Mouse (Mus musculus) lung, postnatal 0 days (tissue): Measurements from ENCODE around the gene Ccdc177. TPM values are rescaled to one million over a fixed set of nuclear protein-coding genes. Genes with fewer than 3 reads are reported as not detected.
A peak's percentile ranks its signal among the peaks of the same experiment; 100 is the strongest.
"Not testable (repeated sequence)": the region's sequence is repeated elsewhere in the genome, so short reads cannot be mapped to it uniquely, and the experiment has no call there.

Experiments
- ATAC-seq: fragments of 200-750 bp; cut with Nextera tagmentation; 2 replicates; pipeline ENCODE4 v1.8.0; 2017; ENCODE audit warnings: moderate library complexity
- DNase-seq: peaks from one replicate; pipeline ENCODE4 v3.0.0-alpha.2; 2016; ENCODE audit warnings: low spot score
- H3K27ac ChIP-seq: fragments of 300-500 bp; sonication (generic); 2 replicates; pipeline ENCODE4 v1.5.1; 2014; ENCODE audit warnings: antibody characterized with exemption, mild to moderate bottlenecking, low read length, mixed read lengths
- H3K27me3 ChIP-seq: fragments of 300-500 bp; sonication (generic); replicated peaks from 2 replicates; pipeline ENCODE4 v1.6.1; 2014; ENCODE audit warnings: low read length, mixed read lengths; ENCODE audit not compliant: insufficient read depth
- H3K36me3 ChIP-seq: fragments of 300-500 bp; sonication (generic); 2 replicates; pipeline ENCODE4 v1.6.1; 2014; ENCODE audit warnings: low read length, mixed read lengths; ENCODE audit not compliant: insufficient read depth
- H3K4me1 ChIP-seq: fragments of 300-500 bp; sonication (generic); 2 replicates; pipeline ENCODE4 v1.6.1; 2014; ENCODE audit warnings: antibody characterized with exemption, low read depth, low read length, mixed read lengths; ENCODE audit not compliant: insufficient read depth
- H3K4me2 ChIP-seq: fragments of 300-500 bp; sonication (generic); replicated peaks from 2 replicates; pipeline ENCODE4 v1.6.1; 2014; ENCODE audit warnings: low read depth, mild to moderate bottlenecking, low read length, moderate library complexity, mixed read lengths
- H3K4me3 ChIP-seq: fragments of 300-500 bp; sonication (generic); 2 replicates; pipeline ENCODE4 v1.5.1; 2014; ENCODE audit warnings: low read depth, low read length
- H3K9ac ChIP-seq: fragments of 300-500 bp; sonication (generic); replicated peaks from 2 replicates; pipeline ENCODE4 v1.6.1; 2014; ENCODE audit warnings: low read depth, mild to moderate bottlenecking
- H3K9me3 ChIP-seq: fragments of 300-500 bp; sonication (generic); 2 replicates; pipeline ENCODE4 v1.6.1; 2016; ENCODE audit warnings: low read length, mixed read lengths
- CTCF ChIP-seq: IDR thresholded peaks from 2 replicates; pipeline ENCODE4 v1.5.1; 2016; ENCODE audit warnings: antibody characterized with exemption, mild to moderate bottlenecking
- EP300 ChIP-seq: IDR thresholded peaks from 2 replicates; pipeline ENCODE4 v1.6.1; 2016; ENCODE audit warnings: antibody characterized with exemption, mild to moderate bottlenecking, control low read depth
- WGBS: fragments of 180-500 bp; shearing (Covaris S2); extraction: QIAGEN DNeasy Blood & Tissue Kit; methylation state at CpG from one replicate; pipeline ENCODE4 v1.1.7; 2014; 5-methylcytosine and 5-hydroxymethylcytosine counted together
- polyA plus RNA-seq: library from polyadenylated mRNA; unstranded; fragments of >200 nt; fragmentation: Nextera tagmentation; extraction: Ambion mirVana; gene quantifications from 2 replicates; pipeline ENCODE4 v1.2.1, GENCODE M21; 2015

Gene Ccdc177
- polyA plus RNA-seq, 1 experiment from 2014 or later: 0.02 TPM

GRCm38 (mm10) chr12:80791571-80792444 lies 31.3 kb upstream of the Ccdc177 start:
- Histone ChIP-seq H3K27ac (peak overlapping the region; percentile 98), H3K27me3 (no peaks in the 10 kb centered on the region), H3K4me3 (peak overlapping the region; percentile 79), H3K36me3 (no peaks in the 10 kb centered on the region), H3K9me3 (no peaks in the 10 kb centered on the region), H3K4me1 (peaks cover 24% of the 10 kb centered on the region; the same call in 1 of the 2 replicates), H3K9ac (peak overlapping the region; percentile 92), H3K4me2 (peak overlapping the region; percentile 72)
- ATAC-seq (no peak), DNase-seq (peak; percentile 63)
- TF ChIP-seq EP300 (no peak), CTCF (peak; percentile 69)
- 28% methylated on average over 6 of the region's 6 CpGs for WGBS

DNA sequence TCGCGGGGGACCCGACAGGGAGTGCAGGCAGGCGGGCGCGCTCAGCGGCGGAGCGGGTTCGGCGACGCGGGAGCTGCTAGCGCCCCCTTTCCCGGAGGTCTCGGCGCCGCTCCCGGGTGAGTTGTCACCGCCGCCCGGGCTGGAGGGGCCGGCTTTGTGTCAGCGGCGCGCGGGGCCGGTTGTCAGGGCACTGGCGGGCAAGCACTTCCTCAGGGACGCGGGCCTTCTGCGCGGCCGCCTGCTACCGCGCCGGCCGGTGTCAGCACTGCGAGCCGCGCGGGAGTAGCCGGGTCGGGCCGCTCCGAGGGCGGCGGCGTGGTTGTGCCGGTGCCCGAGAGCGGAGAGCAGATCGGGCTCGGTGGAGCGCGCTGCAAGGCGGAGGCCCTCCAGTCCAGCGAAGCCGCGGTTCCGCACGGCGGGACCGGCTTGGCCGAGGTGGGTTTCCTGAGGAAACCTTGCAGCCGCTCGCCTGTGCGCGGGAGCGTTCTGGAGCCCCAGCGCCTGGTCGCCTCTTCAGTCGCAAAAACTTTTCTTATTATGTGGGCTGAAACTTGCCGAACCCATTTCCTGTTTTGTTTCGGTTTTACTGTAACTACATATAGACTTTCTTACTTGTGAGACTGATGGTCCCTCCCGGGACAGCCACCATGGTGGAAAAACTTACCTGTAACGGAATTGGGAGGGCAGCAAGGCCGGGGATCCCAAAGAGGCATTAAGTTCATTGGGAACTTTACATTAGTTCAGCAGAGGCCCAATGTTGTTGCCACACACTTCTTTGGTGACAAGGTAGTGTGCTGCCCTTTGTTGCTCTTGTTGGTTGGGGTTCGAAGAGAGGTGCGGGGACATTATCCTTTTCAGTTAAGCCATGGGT lies 30.4 kb upstream of the Ccdc177 start:
- under 1% methylated on average over 65 of the region's 80 CpGs for WGBS
- TF ChIP-seq CTCF (0 out of 2 replicates have a peak, but pooled peaks have one; percentile 29), EP300 (no peak)
- ATAC-seq (peak; percentile 67), DNase-seq (peak; percentile 69)
- Histone ChIP-seq H3K4me3 (peak overlapping the region; percentile 79), H3K27ac (peak overlapping the region; percentile 98), H3K4me2 (peak overlapping the region; percentile 72), H3K9ac (peak overlapping the region; percentile 92), H3K27me3 (no peaks in the 10 kb centered on the region), H3K36me3 (no peaks in the 10 kb centered on the region), H3K4me1 (peaks cover 24% of the 10 kb centered on the region; the same call in 1 of the 2 replicates), H3K9me3 (no peaks in the 10 kb centered on the region)

- peak; percentile 99 for ATAC-seq
- H3K9ac ChIP-seq: peak within 1 kb of the TSS; percentile 92
- H3K4me2 ChIP-seq: peak within 1 kb of the TSS; percentile 72
- peak within 1 kb of the TSS; percentile 98 for H3K27ac ChIP-seq
- H3K4me1 ChIP-seq: peaks cover 18% of the 10 kb centered on the region; the same call in 1 of the 2 replicates
- H3K4me3 ChIP-seq: peak within 1 kb of the TSS; percentile 79
- peak; percentile 62; the same call in 1 of the 2 replicates for TF ChIP-seq EP300
- TF ChIP-seq CTCF: peak; percentile 56
- no peaks in the 10 kb centered on the region for H3K27me3 ChIP-seq
- H3K36me3 ChIP-seq: no peaks in the 10 kb centered on the region
- no peaks in the 10 kb centered on the region for H3K9me3 ChIP-seq
- DNase-seq: peak; percentile 99
- WGBS: 4% methylated on average over 35 of the region's 56 CpGs
Observed at GRCm38 (mm10) chr12:80789849-80790694, 29.6 kb upstream of the Ccdc177 start, which contains the start of gene Susd6. Susd6 (plus strand) TSS chr12:80790510.

DNA sequence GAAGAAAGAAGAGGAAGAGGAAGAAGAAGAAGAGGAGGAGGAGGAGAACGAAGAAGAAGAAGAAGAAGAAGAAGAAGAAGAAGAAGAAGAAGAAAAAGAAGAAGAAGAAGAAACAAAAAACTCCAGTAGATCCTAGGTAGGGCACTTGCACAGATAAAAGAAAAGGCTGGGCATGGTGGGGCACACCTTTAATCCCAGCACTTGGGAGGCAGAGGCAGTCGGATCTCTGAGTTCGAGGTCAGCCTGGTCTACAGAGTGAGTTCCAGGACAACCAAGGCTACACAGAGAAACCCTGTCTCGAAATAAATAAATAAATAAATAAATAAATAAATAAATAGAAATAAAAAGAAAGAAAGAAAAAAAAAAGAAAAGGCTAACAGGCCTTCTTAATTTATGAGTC lies 28.8 kb upstream of the Ccdc177 start:
- H3K9me3 ChIP-seq, H3K9ac ChIP-seq, H3K27me3 ChIP-seq, ATAC-seq, DNase-seq, H3K4me2 ChIP-seq, H3K27ac ChIP-seq, H3K4me3 ChIP-seq, H3K36me3 ChIP-seq: not testable (repeated sequence)
- WGBS: 81% methylated on average over 4 of the region's 4 CpGs
- peaks cover 14% of the 10 kb centered on the region; the same call in 1 of the 2 replicates for H3K4me1 ChIP-seq

GRCm38 (mm10) chr12:80788188-80788587 lies 27.7 kb upstream of the Ccdc177 start:
- ATAC-seq: no peak
- no peak overlapping the region for H3K27ac ChIP-seq
- no peak overlapping the region for H3K4me3 ChIP-seq
- no peaks in the 10 kb centered on the region for H3K9me3 ChIP-seq
- no peak overlapping the region for H3K9ac ChIP-seq
- 81% methylated on average over 3 of the region's 3 CpGs for WGBS
- peaks cover 11% of the 10 kb centered on the region; the same call in 1 of the 2 replicates for H3K4me1 ChIP-seq
- no peak for TF ChIP-seq CTCF
- no peak for TF ChIP-seq EP300
- no peaks in the 10 kb centered on the region for H3K36me3 ChIP-seq
- DNase-seq: no peak
- no peaks in the 10 kb centered on the region for H3K27me3 ChIP-seq
- H3K4me2 ChIP-seq: no peak overlapping the region
